Mouse (Mus musculus) heart, embryonic 13.5 days (tissue): Measurements from ENCODE around the gene Hoxa13. TPM values are rescaled to one million over a fixed set of nuclear protein-coding genes. Genes with fewer than 3 reads are reported as not detected.

Source experiments
- ATAC-seq: fragments of 200-750 bp; cut with Nextera tagmentation; 2 replicates; pipeline ENCODE4 v1.8.0; 2017; ENCODE audit warnings: moderate TSS enrichment; ENCODE audit not compliant: insufficient number of reproducible peaks, low FRiP score, low TSS enrichment; ENCODE audit errors: extremely low read depth
- H3K27ac ChIP-seq: fragments of 300-500 bp; sonication (generic); replicated peaks from 2 replicates; pipeline ENCODE4 v1.5.1; 2015; ENCODE audit warnings: moderate library complexity, mild to moderate bottlenecking, inconsistent platforms
- H3K27me3 ChIP-seq: fragments of 300-500 bp; sonication (generic); replicated peaks from 2 replicates; pipeline ENCODE4 v1.6.1; 2015; ENCODE audit warnings: mild to moderate bottlenecking, inconsistent platforms
- H3K36me3 ChIP-seq: fragments of 300-500 bp; sonication (generic); 2 replicates; pipeline ENCODE4 v1.6.1; 2015; ENCODE audit warnings: mild to moderate bottlenecking, inconsistent platforms
- H3K4me1 ChIP-seq: fragments of 300-500 bp; sonication (generic); 2 replicates; pipeline ENCODE4 v1.6.1; 2015; ENCODE audit warnings: inconsistent platforms
- H3K4me2 ChIP-seq: fragments of 300-500 bp; sonication (generic); 2 replicates; pipeline ENCODE4 v1.6.1; 2015; ENCODE audit warnings: inconsistent platforms, mild to moderate bottlenecking, moderate library complexity
- H3K4me3 ChIP-seq: fragments of 300-500 bp; sonication (generic); 2 replicates; pipeline ENCODE4 v1.5.1; 2015; ENCODE audit warnings: moderate library complexity, mild to moderate bottlenecking, inconsistent platforms
- H3K9ac ChIP-seq: fragments of 300-500 bp; sonication (generic); 2 replicates; pipeline ENCODE4 v1.6.1; 2015; ENCODE audit warnings: inconsistent platforms, mild to moderate bottlenecking, moderate library complexity
- H3K9me3 ChIP-seq: fragments of 300-500 bp; sonication (generic); 2 replicates; pipeline ENCODE4 v1.6.1; 2016; ENCODE audit warnings: inconsistent platforms
- WGBS: fragments of 180-500 bp; shearing (Covaris S2); methylation state at CpG from one replicate; pipeline ENCODE4 v1.1.7; 2015; ENCODE audit warnings: mixed read lengths; 5-methylcytosine and 5-hydroxymethylcytosine counted together
- microRNA counts: library from miRNA; unstranded; fragments of <30 nt; microRNA quantifications from one replicate; lab custom pipeline; 2016
- microRNA-seq: library from miRNA; unstranded; fragments of <30 nt; microRNA quantifications from one replicate; pipeline ENCODE4, GENCODE M21; 2016
- polyA plus RNA-seq: library from polyadenylated mRNA; unstranded; fragments of >200 nt; fragmentation: Nextera tagmentation; extraction: Ambion mirVana; gene quantifications from 2 replicates; pipeline ENCODE4 v1.2.1, GENCODE M21; 2015

Hoxa13 gene
- polyA plus RNA-seq, 1 experiment from 2014 or later: not detected

- WGBS: 2% methylated on average over 37 of the region's 37 CpGs
- Histone ChIP-seq H3K4me1 (peaks cover 23% of the 10 kb centered on the region), H3K27ac (no peak overlapping the region), H3K9ac (peak overlapping the region; percentile 34; the same call in 1 of the 2 replicates), H3K4me3 (peak overlapping the region; percentile 41), H3K9me3 (no peaks in the 10 kb centered on the region), H3K4me2 (peak overlapping the region; percentile 53), H3K36me3 (no peaks in the 10 kb centered on the region), H3K27me3 (peaks cover 100% of the 10 kb centered on the region)
- no peak; the same call in 1 of the 2 replicates for ATAC-seq
Measured at GRCm38 (mm10) chr6:52211170-52211935, 49.3 kb downstream of the Hoxa13 start.

DNA sequence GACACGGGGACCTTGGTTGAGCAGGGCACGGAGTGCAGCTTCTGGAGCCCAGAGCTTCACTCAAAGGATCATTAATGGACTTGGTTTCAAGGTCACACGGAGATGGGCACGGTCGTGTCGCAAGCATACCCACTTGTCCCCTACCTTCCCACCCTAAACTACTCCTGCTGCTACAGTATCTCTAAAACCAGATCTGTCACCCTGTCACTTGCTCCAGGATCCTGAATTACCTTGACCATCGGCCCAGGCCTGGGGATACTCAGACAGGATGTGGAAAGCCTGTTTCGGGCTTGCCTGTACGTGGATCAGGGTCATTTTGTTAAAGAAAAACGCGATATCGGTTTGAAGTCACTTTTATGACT lies 51.0 kb downstream of the Hoxa13 start:
- Histone ChIP-seq H3K27me3 (peaks cover 100% of the 10 kb centered on the region), H3K27ac (no peak overlapping the region), H3K9ac (no peak overlapping the region), H3K4me3 (no peak overlapping the region), H3K4me1 (peaks cover 27% of the 10 kb centered on the region), H3K4me2 (no peak overlapping the region), H3K36me3 (no peaks in the 10 kb centered on the region), H3K9me3 (no peaks in the 10 kb centered on the region)
- WGBS: 14% methylated on average over 12 of the region's 12 CpGs
- no peak for ATAC-seq

GRCm38 (mm10) chr6:52208868-52209684 lies 51.6 kb downstream of the Hoxa13 start:
- ATAC-seq: no peak
- Histone ChIP-seq H3K9me3 (no peaks in the 10 kb centered on the region), H3K4me2 (peak overlapping the region; percentile 54), H3K36me3 (no peaks in the 10 kb centered on the region), H3K4me3 (peak overlapping the region; percentile 34), H3K4me1 (peaks cover 32% of the 10 kb centered on the region), H3K27ac (no peak overlapping the region), H3K9ac (no peak overlapping the region), H3K27me3 (peaks cover 100% of the 10 kb centered on the region)
- WGBS: 9% methylated on average over 18 of the region's 18 CpGs

DNA sequence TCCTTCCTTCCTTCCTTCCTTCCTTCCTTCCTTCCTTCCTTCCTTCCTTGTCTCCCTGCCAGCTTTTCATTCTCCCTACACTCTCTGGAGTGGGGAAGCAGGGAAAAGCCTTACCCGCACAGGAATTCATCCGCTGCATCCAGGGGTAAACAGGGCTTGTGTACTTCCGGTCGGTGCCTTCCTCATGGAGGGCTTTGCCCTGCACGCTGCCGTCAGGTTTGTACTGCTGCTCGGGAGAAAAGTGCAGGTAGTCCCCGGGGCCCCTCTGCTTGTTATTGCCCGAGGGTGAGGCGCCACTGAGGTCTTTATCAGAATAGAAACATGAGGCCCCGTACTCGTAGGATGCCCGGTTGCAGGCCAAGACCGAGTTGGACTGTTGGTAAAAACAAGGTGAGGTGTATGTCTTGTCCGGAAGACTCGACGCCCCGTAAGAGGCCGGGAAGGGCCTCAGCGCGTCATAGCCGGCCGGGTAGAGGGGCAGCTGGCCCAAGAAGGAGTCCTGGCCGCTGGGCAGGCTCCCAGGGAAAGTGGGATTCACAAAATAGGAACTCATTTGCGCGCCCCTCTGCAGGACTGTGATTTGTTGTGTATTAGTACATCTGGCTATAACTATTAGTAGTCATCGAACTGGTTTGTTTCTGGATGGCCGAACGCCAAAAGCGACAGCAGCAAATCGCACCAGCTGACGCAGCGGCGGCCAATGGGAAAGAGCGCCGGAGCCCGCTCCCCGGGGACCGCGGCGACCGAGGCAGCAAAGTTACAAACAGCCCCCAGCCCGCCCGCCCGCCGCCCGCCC lies 52.4 kb downstream of the Hoxa13 start, which contains the start of gene Hoxa6:
Gene Hoxa6, minus strand, starts transcription at position 651 of the 796 bp plus-strand sequence.
- H3K4me3 ChIP-seq: peak within 1 kb of the TSS; percentile 34
- H3K36me3 ChIP-seq: no peaks in the 10 kb centered on the region
- peak within 1 kb of the TSS; percentile 54 for H3K4me2 ChIP-seq
- H3K27me3 ChIP-seq: peaks cover 100% of the 10 kb centered on the region
- 1% methylated on average over 45 of the region's 47 CpGs for WGBS
- peaks cover 41% of the 10 kb centered on the region for H3K4me1 ChIP-seq
- no peaks in the 10 kb centered on the region for H3K9me3 ChIP-seq
- H3K9ac ChIP-seq: no peak within 1 kb of the TSS
- no peak within 1 kb of the TSS for H3K27ac ChIP-seq
- no peak for ATAC-seq

MicroRNA genes within 50 kb of the gene (microRNA counts, 519-probe panel; counts per million panel counts)
- microRNA mmu-miR-196b (lab: Ali Mortazavi, UCI): 209 counts per million, percentile 61 among the panel's probes with 10 or more counts

Small RNA genes within 50 kb of the gene (microRNA-seq; reads per million reads assigned to microRNA genes)
- gene Mir196b: 189 reads per million, percentile 62 among the genes with 10 or more reads in this experiment

Other genes with a start within 250 kb of the Hoxa13 start
- 16.8 and 18.3 TPM in 2 replicates for gene Skap2, start 248.3 kb downstream of the Hoxa13 start, polyA plus RNA-seq
- 0.97 and 1.6 TPM in 2 replicates for gene Hoxa1, start 102.6 kb downstream of the Hoxa13 start, polyA plus RNA-seq
- 1.5 and 2.5 TPM in 2 replicates for gene Hoxa2, start 96.0 kb downstream of the Hoxa13 start, polyA plus RNA-seq
- gene 5730596B20Rik, start 83.4 kb downstream of the Hoxa13 start, polyA plus RNA-seq: 0.15 and 0.33 TPM in 2 replicates
- gene Hoxa4, start 69.1 kb downstream of the Hoxa13 start, polyA plus RNA-seq: 0.71 and 0.74 TPM in 2 replicates
- gene Hoxa5, start 56.3 kb downstream of the Hoxa13 start, polyA plus RNA-seq: 3.6 and 5.9 TPM in 2 replicates
- gene Hoxa6, start 52.2 kb downstream of the Hoxa13 start, polyA plus RNA-seq: 0.40 TPM in 1 of 2 replicates, not detected in the other
- 0.99 and 1.2 TPM in 2 replicates for gene Hoxa3, start 47.5 kb downstream of the Hoxa13 start, polyA plus RNA-seq
- gene Gm28308, start 47.5 kb downstream of the Hoxa13 start, polyA plus RNA-seq: not detected in 2 replicates
- 0.46 and 0.59 TPM in 2 replicates for gene Hoxa7, start 39.0 kb downstream of the Hoxa13 start, polyA plus RNA-seq
- gene Hoxa9, start 29.8 kb downstream of the Hoxa13 start, polyA plus RNA-seq: 0.10 and 0.17 TPM in 2 replicates
- 0.09 TPM in 1 of 2 replicates, not detected in the other for gene Hoxa10, start 20.0 kb downstream of the Hoxa13 start, polyA plus RNA-seq
- gene Hoxa11, start 15.1 kb downstream of the Hoxa13 start, polyA plus RNA-seq: not detected in 2 replicates
- not detected in 2 replicates for gene Evx1, start 52.6 kb upstream of the Hoxa13 start, polyA plus RNA-seq